Comparison of ENCODE assay signal across 8 mouse cellular contexts in the genomic region with DNA sequence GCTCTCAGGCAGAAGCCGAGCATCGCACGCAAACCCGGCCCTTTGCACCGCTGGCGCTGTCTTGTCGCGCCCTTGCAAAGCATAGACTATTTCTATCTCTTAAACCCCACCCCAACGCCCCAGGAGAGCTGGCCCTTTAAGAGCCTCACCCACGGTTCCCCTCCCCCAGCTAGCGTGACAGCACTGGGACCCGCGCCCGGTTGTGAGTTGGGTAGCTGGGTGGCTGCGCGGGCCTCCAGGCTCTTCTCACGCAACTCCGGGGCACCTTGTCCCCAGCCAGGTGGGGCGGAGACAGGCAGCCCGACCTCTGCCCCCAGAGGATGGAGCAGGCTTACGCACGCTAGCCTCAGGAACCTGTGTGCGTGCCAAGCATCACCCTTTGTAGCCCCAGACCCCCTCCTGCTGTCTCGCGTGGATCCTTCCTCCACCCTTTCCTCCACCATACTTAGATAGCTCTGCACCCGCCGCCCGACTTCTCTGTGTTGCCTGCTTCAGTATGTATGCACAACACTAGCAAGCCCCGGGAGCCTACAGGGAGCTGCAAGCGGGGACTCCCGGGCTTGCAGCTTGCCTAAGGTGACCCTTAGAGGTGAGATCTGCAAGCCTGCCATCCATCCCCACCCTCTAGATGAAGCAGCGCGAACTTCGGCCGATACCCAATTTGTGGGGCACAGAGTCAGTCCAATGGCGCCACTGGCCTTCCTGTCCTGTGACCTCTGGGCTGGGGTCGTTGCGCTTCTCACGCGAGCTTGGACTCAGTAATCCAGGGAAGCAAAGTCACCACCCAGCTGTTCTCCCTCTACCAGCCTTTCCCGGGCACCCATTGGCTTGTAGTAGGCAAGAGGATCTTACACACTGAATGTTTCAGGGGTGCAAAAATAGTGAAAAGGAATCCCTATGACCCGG. TPM values are rescaled to one million over a fixed set of nuclear protein-coding genes. Genes with fewer than 3 reads are reported as not detected.
DNase-seq lines count a peak whose midpoint lies in the region; ATAC-seq and TF ChIP-seq lines count a peak whose summit lies in the region.

No protein-coding gene starts in this region.

- no peak for TF ChIP-seq POLR2A in brain, embryonic 14.5 days (IDR thresholded peaks at IDR 0.05; ENCODE audit: borderline replicate concordance, extremely low read depth, insufficient read depth, insufficient read length, poor library complexity, severe bottlenecking)

- peaks cover 50% of the 10 kb centered on the region for H3K27me3 ChIP-seq in forebrain, embryonic 12.5 days
- peaks cover 26% of the 10 kb centered on the region for H3K27me3 ChIP-seq in heart, embryonic 16.5 days (ENCODE audit: control insufficient read depth, insufficient read depth, low read length)
- peaks cover 39% of the 10 kb centered on the region for H3K27me3 ChIP-seq in liver, embryonic 11.5 days (replicated peaks; ENCODE audit: control insufficient read depth, insufficient read depth, low read length)

- ATAC-seq in forebrain, embryonic 12.5 days (ENCODE audit: low FRiP score): no peak
- ATAC-seq in heart, embryonic 16.5 days (replicated peaks; ENCODE audit: extremely low read depth, insufficient read depth, low FRiP score): peak; percentile 23
- ATAC-seq in liver, embryonic 11.5 days (replicated peaks; ENCODE audit: low FRiP score): peak; percentile 57

- H3K27ac ChIP-seq in forebrain, embryonic 12.5 days: no peak overlapping the region
- H3K27ac ChIP-seq in heart, embryonic 16.5 days (ENCODE audit: low read length): no peak overlapping the region
- no peak overlapping the region for H3K27ac ChIP-seq in liver, embryonic 11.5 days (ENCODE audit: low read depth, low read length)

- H3K9ac ChIP-seq in forebrain, embryonic 12.5 days: peak overlapping the region; percentile 3
- H3K9ac ChIP-seq in heart, embryonic 16.5 days (ENCODE audit: low read length): peak overlapping the region; percentile 57
- H3K9ac ChIP-seq in liver, embryonic 11.5 days (ENCODE audit: low read depth, low read length): peak overlapping the region; percentile 44; the same call in 1 of the 2 replicates

- no peaks in the 10 kb centered on the region for H3K9me3 ChIP-seq in forebrain, embryonic 12.5 days
- no peaks in the 10 kb centered on the region for H3K9me3 ChIP-seq in heart, embryonic 16.5 days (replicated peaks; ENCODE audit: control insufficient read depth, low read length)
- H3K9me3 ChIP-seq in liver, embryonic 11.5 days (ENCODE audit: control insufficient read depth, low read length): no peaks in the 10 kb centered on the region

- H3K36me3 ChIP-seq in forebrain, embryonic 12.5 days (replicated peaks): no peaks in the 10 kb centered on the region
- H3K36me3 ChIP-seq in heart, embryonic 16.5 days (ENCODE audit: control insufficient read depth, insufficient read depth): no peaks in the 10 kb centered on the region
- H3K36me3 ChIP-seq in liver, embryonic 11.5 days (ENCODE audit: control insufficient read depth, insufficient read depth, low read length): no peaks in the 10 kb centered on the region

- peak overlapping the region; percentile 39 for H3K4me3 ChIP-seq in forebrain, embryonic 12.5 days (replicated peaks)
- H3K4me3 ChIP-seq in heart, embryonic 16.5 days (ENCODE audit: low read length): peak overlapping the region; percentile 58
- peak overlapping the region; percentile 57 for H3K4me3 ChIP-seq in liver, embryonic 11.5 days (ENCODE audit: low read depth, low read length)

- 2% methylated on average over 42 of the region's 42 CpGs for WGBS in forebrain, embryonic 12.5 days
- 3% methylated on average over 42 of the region's 42 CpGs for WGBS in heart, embryonic 16.5 days
- WGBS in liver, embryonic 11.5 days: 2% methylated on average over 42 of the region's 42 CpGs

- peaks cover 14% of the 10 kb centered on the region for H3K4me1 ChIP-seq in forebrain, embryonic 12.5 days
- H3K4me1 ChIP-seq in heart, embryonic 16.5 days (ENCODE audit: control insufficient read depth, insufficient read depth, low read length): peaks cover 11% of the 10 kb centered on the region
- peaks cover 15% of the 10 kb centered on the region for H3K4me1 ChIP-seq in liver, embryonic 11.5 days (replicated peaks; ENCODE audit: control insufficient read depth, insufficient read depth, low read length)

- TF ChIP-seq CTCF in brain, embryonic 14.5 days (IDR thresholded peaks at IDR 0.05; ENCODE audit: borderline replicate concordance, extremely low read depth, insufficient read depth, insufficient read length): no peak

- H3K4me2 ChIP-seq in forebrain, embryonic 12.5 days: peak overlapping the region; percentile 59
- peak overlapping the region; percentile 88 for H3K4me2 ChIP-seq in heart, embryonic 16.5 days (ENCODE audit: low read depth, low read length)
- peak overlapping the region; percentile 96 for H3K4me2 ChIP-seq in liver, embryonic 11.5 days

- peak; percentile 11 to 19 for DNase-seq in B cell, adult 2 months
- DNase-seq in brain, embryonic 14.5 days (ENCODE audit: low read depth): peak; percentile 78
- peak; percentile 56 for DNase-seq in kidney, postnatal 14 days
- DNase-seq in liver, embryonic 11.5 days (ENCODE audit: low spot score): peak; percentile 45
- DNase-seq in neural tube, embryonic 10.5 days (ENCODE audit: extremely low spot score, low spot score): peak; percentile 30
- peak; percentile 63 for DNase-seq in urinary bladder, postnatal 25 days (ENCODE audit: low spot score)

RNA-seq across cellular contexts. Expression of a gene that starts 8.9 kb away (rescaled TPM):
- 0.13 and 0.14 TPM in 2 replicates for polyA plus RNA-seq in brain, embryonic 14.5 days (2012; rRNA removed)
- polyA plus RNA-seq in forebrain, embryonic 12.5 days (2016; fragmentation: Nextera tagmentation; extraction: Ambion mirVana): not detected in 2 replicates
- polyA plus RNA-seq in heart, embryonic 16.5 days (2015; fragmentation: Nextera tagmentation; extraction: Ambion mirVana): not detected in 2 replicates
- 0.66 and 0.92 TPM in 2 replicates for polyA plus RNA-seq in liver, embryonic 11.5 days (2014; fragmentation: Nextera tagmentation; extraction: Ambion mirVana)

RNA-seq across cellular contexts. Expression of a gene that starts 11.7 kb away (rescaled TPM):
- 24.1 and 27.0 TPM in 2 replicates for polyA plus RNA-seq in brain, embryonic 14.5 days (2012; rRNA removed)
- polyA plus RNA-seq in forebrain, embryonic 12.5 days (2016; fragmentation: Nextera tagmentation; extraction: Ambion mirVana): 39.4 and 40.2 TPM in 2 replicates
- 18.2 and 19.5 TPM in 2 replicates for polyA plus RNA-seq in heart, embryonic 16.5 days (2015; fragmentation: Nextera tagmentation; extraction: Ambion mirVana)
- polyA plus RNA-seq in liver, embryonic 11.5 days (2014; fragmentation: Nextera tagmentation; extraction: Ambion mirVana): 22.2 and 23.5 TPM in 2 replicates

RNA-seq across cellular contexts. Expression of a gene that starts 13.1 kb away (rescaled TPM):
- polyA plus RNA-seq in brain, embryonic 14.5 days (2012; rRNA removed): not detected in 2 replicates
- not detected in 2 replicates for polyA plus RNA-seq in forebrain, embryonic 12.5 days (2016; fragmentation: Nextera tagmentation; extraction: Ambion mirVana)
- 0.07 TPM in 1 of 2 replicates, not detected in the other for polyA plus RNA-seq in heart, embryonic 16.5 days (2015; fragmentation: Nextera tagmentation; extraction: Ambion mirVana)
- polyA plus RNA-seq in liver, embryonic 11.5 days (2014; fragmentation: Nextera tagmentation; extraction: Ambion mirVana): not detected in 2 replicates

RNA-seq across cellular contexts. Expression of a gene that starts 43.2 kb away (rescaled TPM):
- 84.6 and 138 TPM in 2 replicates for polyA plus RNA-seq in brain, embryonic 14.5 days (2012; rRNA removed)
- polyA plus RNA-seq in forebrain, embryonic 12.5 days (2016; fragmentation: Nextera tagmentation; extraction: Ambion mirVana): 28.6 and 29.8 TPM in 2 replicates
- polyA plus RNA-seq in heart, embryonic 16.5 days (2015; fragmentation: Nextera tagmentation; extraction: Ambion mirVana): 20.4 and 29.9 TPM in 2 replicates
- polyA plus RNA-seq in liver, embryonic 11.5 days (2014; fragmentation: Nextera tagmentation; extraction: Ambion mirVana): 45.2 and 47.7 TPM in 2 replicates

Comparison
In these comparisons a context has a peak if more than half of its experiments do, and no peak if none do; other contexts are left out.
1. DNase-seq: peak in every context shown above with its lines; median percentile 78 in brain, embryonic 14.5 days; 63 in urinary bladder, postnatal 25 days; 56 in kidney, postnatal 14 days; 45 in liver, embryonic 11.5 days; 30 in neural tube, embryonic 10.5 days; 15 in B cell, adult 2 months.
2. H3K9ac ChIP-seq: peak in every context shown above with its lines; median percentile 57 in heart, embryonic 16.5 days; 44 in liver, embryonic 11.5 days; 3 in forebrain, embryonic 12.5 days.